Mouse (Mus musculus): ENCODE data around the gene Tnrc6b.

Tnrc6b gene

DNA sequence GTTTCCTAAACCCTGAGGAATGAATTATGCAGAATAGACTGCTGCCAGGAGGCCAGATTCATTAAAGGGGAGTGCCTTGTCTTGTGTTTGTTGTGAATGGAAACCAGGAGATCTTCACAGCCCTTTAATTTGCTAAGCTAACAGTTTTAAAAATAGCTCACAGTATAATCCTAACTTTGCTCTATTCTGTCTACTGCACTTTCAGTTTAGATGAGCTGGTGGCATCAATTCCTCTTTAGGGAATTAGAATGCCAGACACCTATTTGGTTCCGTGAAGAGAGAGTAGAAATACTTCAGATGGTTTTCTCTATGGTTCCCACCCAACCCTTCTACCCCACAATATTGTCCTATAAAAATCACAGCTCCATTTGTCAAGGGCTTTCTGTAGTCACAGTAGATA is 74.6 kb downstream of the Tnrc6b start:
- no peak for DNase-seq (ENCODE audit: low spot score in 2 of 2)

DNA sequence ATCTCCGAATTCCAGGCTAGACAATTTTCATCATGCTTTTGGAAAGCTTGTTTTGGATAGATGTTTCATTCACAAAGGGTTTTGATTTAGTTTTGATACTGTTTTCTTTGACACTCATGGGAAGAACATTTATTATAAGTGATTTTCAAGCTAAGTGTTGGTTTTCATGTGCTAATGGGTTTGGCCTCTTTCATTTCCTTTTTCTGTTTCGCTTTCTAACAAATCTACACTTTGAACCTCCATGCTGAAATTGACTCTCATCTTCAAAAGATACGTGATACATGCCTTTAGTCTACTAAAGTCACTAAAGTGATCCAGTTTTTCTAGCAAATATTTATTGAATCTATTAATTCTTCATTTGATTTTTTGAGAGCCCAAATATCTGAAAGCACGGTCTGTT is 76.6 kb downstream of the Tnrc6b start:
- DNase-seq (ENCODE audit: low spot score in 2 of 2) = no peak

DNA sequence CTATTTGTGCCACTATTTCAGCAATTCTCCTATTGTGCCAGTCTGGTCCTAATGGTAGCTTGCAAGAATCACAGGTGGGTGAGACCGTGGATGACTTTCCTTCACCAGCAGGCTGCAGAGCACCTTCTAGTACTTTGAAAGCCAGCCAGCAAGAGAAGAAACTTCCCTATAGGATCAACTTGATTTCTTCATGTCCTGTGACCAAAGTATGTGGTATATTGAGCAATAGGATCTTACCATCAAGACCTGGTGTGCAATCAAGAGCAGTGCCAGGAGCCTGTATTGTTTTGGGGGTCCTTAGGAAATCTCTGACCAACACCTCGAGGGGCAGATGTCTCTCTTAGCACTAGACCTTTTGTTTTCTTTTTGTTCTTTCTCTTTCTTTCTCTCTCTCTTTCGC is 81.4 kb downstream of the Tnrc6b start:
- DNase-seq (ENCODE audit: low spot score in 2 of 2) = no peak

DNA sequence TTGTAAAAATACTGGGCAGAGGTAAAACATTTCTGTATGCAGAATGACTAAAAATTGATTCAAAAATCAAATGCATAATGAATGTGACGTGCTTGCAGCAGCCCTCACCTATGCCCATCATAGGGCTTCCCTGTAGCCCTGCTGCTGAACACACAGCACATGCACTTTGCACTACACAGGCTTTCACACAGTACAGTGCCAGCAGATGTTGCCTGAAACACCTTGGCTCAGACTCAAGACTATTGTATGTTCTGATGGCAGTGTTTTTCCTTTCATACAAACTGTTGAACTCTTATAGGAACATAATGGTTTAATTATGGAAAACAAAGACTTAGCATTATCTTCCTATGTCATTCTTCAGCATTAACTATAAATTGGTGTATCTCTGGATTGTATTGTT is 84.0 kb downstream of the Tnrc6b start:
- DNase-seq (ENCODE audit: low spot score in 2 of 2) = no peak

DNA sequence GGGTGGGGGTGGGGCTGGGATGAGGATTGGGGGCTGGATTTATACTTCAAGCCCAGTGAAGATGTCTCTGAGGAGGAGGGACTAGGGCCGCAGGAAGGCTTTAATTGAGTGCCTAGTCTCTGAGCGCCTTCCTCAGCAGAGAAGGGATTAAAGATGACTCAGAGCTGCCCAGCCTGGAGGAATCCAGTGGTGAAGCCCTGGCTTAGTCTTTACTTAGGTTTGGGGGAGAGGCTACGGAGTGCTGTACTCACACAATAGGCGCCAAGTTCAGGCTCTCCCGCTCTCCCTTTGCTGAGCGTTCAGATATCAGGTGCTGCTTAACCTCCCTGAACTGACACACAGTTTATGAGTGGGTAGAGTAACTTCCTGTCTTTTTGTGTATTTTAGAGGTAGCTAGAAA is 86.6 kb downstream of the Tnrc6b start:
- DNase-seq (ENCODE audit: low spot score in 2 of 2) = peak in 1 of 2 experiments; percentile 42

DNA sequence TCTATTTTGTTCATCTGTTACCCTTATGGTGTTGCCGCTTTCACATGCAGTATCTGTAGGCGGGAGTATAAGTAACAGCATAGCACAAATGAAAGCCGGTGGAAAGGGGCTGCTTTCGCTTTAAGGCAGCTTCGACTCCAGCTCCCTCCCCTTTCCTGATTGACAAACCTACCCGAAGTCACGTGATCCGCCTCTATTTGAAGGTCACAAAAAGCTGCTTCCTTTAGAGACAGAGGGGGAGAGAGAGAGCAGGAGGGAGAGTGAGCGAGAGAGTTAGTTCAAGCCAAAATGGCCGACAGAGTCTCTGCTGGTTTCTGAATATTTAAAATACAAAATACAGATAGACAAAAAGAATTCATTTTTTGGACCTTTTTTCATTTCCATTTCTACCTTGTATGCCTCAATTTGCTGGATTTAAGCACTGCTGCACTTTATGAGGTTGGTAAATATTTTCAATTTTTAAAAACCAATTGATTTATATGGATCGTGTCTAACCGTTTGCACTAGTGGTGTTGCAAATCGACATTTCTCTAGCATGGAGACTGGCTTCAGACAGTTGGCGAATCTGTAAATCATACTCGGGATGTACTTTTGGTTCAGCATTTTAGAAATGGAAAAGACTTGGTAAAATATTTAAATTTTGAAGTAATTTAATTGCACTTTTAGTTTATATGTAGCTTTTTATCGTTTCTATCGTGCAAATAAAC is 87.4 kb downstream of the Tnrc6b start:
- peak; percentile 95 to 98 for DNase-seq (ENCODE audit: low spot score in 2 of 2)

DNA sequence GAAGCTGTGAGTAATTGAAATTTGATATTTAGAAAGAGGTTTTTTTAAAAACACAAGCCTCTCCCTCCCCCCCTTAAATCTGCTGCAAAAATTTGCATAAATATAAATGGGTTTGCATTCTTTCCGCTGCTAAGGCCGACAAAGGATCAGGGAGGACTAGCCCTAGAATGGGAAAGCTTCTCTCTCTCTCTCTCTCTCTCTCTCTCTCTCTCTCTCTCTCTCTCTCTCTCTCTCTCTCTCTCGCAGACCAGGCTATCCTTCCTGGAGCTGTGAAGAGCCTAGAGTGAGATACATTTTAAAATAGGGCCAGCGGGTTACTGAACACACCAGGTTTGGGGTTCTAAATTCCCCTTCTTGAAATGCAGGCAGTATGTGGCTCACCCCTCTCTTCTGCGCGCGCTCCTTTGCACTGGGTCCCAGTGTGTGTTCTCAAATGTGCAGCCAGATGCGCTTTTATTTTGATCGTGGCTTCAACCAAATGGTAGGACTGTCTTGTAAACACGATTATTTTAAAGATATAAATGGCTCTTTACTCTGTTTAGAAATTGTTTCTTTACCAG is 88.0 kb downstream of the Tnrc6b start:
- peak; percentile 57 for DNase-seq (ENCODE audit: low spot score in 2 of 2)

DNA sequence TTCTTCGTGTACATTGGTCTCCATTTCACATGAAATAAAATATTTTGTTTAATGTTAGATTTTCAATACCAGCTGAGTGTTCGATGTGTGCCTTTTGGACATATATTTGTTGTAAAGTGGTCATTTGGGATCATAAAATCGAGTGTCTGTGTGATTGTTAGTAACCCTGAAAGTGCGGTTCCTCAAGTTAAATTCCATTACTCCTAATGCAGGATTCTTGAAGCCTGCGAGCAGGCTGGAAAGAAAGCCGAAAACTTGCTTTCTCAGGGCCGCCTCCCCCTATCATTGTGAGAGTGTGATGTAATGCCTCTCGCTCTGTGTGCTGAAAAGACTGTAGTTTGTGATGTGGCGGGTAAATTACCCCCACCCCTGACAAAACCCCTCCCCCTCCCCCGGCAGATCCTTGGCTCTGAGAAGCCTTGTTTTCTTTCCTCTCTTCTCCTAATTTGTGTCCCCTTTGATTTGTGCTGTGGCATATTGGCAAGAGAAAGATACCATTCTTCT is 88.6 kb downstream of the Tnrc6b start:
- peak; percentile 69 to 75 for DNase-seq (ENCODE audit: low spot score in 2 of 2)

DNA sequence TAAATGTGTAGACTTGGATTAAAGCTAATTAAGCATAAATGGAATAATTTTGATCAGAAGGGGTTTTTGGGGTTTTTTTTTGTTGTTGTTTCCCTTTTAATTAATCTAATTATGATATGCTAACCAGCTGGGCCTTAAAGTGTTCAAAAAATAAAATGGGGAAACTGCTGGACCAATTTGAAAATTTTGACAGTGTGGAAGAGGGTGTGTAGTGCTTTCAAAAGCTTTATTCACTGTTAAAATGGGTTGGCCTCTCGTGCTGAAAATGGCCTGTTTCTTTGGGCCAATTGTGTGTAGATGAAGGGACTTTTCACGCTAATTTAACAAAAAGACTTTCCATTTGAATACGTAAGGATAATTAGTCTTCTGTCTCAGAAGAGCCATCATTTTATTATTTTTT is 89.1 kb downstream of the Tnrc6b start:
- DNase-seq (ENCODE audit: low spot score in 2 of 2) = no peak

DNA sequence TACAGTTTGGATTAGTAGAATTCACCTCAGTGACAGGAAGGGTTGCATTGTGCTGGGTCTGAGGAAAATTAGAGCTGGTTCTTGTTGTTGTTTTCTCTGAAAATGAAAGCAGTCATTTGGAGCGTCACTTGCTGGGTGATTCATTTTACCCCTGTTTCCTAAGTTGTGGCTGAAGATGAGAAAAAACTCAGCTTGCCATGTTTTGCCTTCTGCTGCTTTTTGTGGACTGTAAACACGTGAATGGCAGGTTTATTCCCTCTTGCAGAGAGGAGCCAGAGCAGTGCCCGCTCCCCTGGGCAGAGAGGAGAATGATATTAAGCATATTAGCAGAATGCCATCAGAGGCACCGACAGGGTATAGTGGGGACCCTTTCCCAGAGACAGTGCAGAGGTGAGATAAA is 89.7 kb downstream of the Tnrc6b start:
- DNase-seq (ENCODE audit: low spot score in 2 of 2) = no peak

DNA sequence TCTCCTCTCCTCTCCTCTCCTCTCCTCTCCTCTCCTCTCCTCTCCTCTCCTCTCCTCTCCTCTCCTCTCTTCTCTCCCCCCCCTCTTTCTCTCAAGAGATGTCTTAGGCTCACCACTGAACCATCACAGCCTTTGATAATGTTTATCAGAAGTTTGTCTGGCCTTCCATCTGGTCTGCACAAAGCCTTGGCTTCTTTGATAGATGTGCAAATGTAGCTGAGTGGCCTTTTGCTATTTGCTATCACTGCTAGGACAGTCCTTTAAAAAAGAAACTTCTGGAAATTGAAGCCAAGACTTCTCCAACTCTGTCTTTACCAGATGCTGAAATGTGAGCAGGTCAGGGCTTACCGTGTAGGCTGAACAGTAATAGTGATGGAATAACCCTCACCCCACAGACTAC is 90.5 kb downstream of the Tnrc6b start:
- no peak for DNase-seq (ENCODE audit: low spot score in 2 of 2)

DNA sequence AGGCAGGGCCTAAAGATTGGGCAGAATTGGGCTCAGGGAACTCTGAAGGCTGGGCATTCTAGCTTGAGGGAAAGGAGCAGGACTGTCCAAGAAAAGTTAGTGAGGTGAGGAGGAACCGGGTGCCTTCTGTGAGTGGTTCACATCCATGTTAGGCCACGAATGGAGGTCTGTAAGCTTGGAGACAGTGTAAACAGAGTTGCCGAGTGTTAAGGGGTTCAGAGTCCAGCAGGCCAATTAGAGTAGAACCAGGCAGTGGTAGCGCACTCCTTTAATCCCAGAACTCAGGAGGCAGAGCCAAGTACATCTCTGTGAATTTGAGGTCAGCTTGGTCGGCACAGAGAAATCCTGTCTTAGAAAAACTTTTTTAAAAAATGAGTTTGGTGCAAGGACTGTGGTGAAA is 96.0 kb downstream of the Tnrc6b start:
- DNase-seq (ENCODE audit: low spot score in 2 of 2) = no peak

DNA sequence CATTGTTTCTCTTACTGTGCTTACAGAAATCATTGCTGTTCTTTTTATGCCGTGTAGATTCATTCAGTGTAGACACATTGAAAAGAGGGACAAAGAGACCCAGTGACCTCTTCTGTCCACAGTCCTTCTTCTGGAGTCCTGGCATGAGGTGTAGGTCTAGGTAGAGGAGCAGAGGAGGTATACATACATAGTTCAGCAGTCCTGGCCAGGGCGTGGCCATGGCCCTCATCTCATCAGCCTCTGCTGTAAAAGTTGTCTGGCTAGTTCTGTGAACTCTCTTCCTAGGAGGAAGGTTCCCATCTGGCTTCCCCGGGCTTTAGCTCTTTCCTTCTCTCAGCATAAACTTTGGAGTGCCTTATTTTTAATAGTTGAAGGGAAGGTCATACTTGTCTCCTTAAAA is 99.1 kb downstream of the Tnrc6b start:
- no peak for DNase-seq (ENCODE audit: low spot score in 2 of 2)

DNA sequence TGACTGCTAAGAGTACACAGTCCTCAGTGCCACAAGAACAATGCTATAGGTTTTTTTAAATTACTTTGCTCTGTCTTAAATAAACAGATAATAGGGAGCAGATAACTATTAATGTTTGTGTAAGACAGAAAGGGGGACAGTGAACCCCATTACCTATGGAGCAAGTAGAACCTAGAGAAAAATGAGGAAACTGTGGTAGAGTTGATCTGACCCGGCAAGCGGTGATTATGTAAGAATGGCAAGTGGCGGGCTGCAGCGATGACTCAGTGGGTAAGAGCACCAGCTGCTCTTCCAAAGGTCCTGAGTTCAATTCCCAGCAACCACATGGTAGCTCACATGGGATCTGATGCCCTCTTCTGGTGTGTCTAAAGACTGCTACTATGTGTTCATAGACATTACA is 101.7 kb downstream of the Tnrc6b start:
- no peak for DNase-seq (ENCODE audit: low spot score in 2 of 2)

DNA sequence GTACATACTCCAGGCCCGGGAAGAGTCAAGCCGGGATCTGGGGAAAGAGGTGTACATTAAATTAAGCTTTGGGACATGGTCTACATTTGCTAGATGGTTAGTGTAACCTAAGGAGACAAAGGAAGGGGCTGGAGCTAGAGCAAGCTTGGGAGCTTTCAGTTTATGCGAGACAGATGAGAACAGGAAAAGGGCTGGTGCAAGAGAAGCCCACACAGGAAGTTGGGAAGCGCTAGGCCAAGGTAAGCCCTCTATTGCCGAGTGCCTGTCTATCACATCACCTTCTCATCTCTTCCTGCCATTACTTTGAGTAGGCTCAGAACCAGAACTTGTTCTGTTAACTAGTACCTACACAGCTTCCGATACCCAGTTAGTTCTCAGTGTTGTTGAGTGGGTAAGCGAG is 103.7 kb downstream of the Tnrc6b start:
- DNase-seq (ENCODE audit: low spot score in 2 of 2) = no peak

DNA sequence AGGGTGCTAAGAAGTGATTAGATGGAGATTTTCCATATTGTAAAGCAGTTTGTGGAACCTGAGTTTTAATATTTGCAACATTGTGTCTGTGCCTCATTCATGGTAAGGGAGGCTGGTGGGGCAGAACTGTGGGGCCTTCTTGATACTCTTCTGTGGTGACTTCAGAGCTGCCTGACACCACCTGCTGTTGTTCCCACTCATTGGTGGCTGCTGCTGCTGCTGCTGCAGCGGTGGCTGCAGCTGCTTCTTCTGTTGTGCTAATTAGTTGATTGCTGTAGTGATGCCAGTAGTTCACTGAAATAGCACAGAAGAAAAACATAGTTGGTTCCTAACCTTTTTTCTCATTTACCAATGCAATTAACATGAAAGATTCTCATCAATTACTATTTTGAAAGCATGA is 111.2 kb downstream of the Tnrc6b start:
- DNase-seq (ENCODE audit: low spot score in 2 of 2) = no peak

DNA sequence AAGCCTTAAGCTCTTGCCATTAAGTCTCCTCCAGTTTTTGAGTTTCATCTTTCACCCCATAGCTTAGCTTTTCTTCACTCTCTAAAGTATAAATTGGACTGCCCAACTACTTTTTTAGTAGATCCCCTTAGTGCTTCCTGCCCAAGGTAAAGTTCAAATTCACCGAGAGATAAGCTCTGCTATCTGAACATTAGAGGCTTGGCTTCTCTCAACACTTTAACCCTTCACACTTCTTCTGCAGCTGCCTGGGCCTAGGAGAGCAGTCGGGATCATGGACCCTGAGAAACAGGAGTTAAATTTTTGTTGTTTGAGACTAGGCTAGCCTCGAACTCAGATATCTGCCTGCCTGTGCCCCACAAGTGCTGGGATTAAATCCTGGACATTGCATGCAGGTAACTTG is 120.1 kb downstream of the Tnrc6b start:
- DNase-seq (ENCODE audit: low spot score in 2 of 2) = no peak

DNA sequence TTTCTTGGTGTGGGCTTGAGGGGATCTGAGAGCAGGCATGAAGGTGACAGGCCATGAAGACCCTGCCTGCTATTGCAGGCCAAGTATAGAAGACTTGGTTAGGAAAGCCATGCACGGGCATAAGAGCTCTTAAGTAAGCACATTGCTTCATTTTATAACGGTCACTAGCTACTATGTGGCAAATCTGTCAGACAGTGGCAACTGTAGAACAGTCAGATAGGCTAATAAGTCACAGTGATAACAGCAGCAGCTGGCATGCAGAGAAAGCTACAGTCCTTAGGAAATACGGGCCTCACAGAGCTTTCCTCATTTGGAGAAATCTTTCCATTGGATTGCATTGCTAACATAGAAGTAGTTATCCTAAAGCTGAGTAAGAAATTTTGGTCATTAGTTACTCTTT is 121.7 kb downstream of the Tnrc6b start:
- DNase-seq (ENCODE audit: low spot score in 2 of 2) = no peak

DNA sequence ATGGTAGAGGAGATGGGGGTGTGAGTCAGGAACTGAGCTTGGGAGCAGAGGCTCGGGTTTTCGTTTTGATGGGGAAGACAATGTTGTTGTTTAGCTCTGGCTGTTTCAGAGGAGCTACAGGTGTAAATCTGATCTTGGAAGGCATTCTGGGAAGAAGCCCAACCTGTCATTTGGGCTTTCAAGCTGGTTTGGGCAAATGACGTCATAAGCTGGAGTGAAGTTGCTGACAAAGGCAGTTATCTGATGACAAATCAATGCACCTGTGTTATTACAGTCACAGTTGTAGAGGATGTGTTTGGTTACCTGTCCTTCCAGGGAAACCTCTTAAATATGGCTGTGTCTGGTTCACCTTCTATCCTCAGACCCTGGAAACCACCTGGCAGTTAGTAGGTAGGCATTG is 125.1 kb downstream of the Tnrc6b start:
- DNase-seq (ENCODE audit: low spot score in 2 of 2) = no peak

DNA sequence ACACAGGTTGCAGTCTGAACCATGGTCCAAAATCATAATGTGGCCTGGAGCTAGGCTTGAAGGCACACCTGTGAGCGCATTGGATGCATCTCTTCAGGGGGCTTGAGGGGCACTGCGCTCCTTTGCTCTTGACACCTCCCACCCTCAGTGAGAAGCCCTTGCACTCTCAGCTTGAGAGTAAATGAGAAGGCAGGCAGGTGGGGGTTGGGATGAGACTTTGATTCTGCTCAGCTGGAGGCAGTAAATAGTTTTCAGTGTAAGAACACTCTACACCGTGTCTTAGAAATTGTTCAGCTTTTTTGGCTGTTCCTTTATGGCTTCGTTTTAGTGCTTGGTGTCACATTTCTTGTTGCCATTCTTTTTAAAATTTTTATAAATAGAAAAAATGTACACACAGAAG is 127.7 kb downstream of the Tnrc6b start:
- DNase-seq (ENCODE audit: low spot score in 2 of 2) = no peak

DNA sequence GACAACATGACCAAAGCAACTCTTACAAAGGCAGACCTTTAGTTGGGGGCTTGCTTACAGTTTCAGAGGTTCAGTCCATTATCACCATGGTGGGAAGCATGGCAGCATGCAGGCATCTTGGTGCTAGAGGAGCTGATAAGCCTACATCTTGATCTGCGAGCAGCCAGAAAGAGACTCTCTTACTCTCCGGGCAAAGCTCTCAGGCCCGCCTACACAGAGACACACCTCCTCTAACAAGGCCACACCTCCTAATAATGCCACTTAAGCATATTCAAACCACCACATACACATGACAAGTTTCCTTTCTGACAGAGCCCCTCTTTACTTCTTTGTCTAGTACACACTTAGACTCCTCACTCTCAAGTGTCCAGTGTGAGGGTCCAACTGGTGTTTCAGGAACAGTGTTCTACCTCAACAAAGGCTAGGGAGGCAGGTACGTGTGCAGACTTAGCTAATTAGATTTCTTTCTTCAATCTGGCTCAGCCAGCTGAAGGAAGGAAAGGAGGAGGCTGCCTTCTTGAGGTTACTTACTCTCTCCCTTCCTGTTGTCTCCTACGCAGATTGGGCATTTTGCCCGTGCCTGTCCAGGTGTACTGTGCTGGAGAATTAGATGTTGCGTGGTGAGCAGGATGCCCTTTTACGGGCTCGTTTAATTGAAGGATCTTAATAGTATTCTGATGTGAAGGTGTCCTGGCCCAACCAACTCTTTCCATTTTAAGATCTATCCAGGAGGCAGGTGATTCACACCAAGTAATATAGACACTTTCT is 128.7 kb downstream of the Tnrc6b start:
- no peak for DNase-seq (ENCODE audit: low spot score in 2 of 2)

DNA sequence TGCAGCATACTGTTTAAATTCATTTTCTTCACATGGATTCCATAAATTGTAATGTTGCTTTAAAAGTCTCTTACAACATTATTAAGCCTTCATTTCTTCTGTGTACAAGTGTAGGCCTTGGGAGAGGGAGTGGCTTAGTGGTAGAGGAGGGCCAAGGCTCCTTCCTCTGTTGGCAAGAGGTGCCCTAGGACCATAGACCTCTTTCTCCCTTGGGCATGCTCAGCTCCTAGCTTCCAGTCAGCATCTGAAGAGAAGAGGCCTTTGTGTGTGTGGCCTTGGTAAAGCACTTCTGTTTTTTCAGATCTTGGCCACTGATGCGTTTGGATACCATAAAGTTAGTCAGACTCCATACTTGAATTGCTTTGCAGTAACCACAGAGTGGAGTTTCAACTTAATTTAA is 133.1 kb downstream of the Tnrc6b start:
- DNase-seq (ENCODE audit: low spot score in 2 of 2) = no peak

DNA sequence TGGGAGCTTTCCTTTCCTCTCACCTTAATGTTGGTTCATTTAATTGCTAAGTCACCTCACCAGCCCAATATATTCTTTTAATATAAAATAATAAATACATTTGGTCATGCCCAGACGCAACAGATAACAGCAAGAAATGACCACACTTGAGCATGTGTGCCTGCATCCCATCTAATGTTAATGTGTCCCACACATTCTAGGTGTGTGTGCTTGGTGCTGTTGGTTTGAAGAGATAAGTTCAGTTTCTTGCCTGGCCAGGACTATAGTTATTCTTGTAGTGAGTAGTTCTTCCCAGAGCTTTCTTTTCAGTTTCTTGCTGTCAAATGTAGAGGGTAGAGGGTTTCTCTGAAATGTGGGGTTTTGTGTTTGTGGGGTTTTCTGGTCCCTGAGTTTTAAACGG is 133.8 kb downstream of the Tnrc6b start:
- no peak for DNase-seq (ENCODE audit: low spot score in 2 of 2)

Data from right cerebral cortex, postnatal 10 days (tissue).